Mouse (Mus musculus) B cell, adult 2 months (primary cell): ENCODE measurements around the gene Crtc3.

Experiments used
- DNase-seq, 2 experiments: peaks; one replicate each; pipeline ENCODE4 v3.0.0; 2022

The Crtc3 gene

DNA sequence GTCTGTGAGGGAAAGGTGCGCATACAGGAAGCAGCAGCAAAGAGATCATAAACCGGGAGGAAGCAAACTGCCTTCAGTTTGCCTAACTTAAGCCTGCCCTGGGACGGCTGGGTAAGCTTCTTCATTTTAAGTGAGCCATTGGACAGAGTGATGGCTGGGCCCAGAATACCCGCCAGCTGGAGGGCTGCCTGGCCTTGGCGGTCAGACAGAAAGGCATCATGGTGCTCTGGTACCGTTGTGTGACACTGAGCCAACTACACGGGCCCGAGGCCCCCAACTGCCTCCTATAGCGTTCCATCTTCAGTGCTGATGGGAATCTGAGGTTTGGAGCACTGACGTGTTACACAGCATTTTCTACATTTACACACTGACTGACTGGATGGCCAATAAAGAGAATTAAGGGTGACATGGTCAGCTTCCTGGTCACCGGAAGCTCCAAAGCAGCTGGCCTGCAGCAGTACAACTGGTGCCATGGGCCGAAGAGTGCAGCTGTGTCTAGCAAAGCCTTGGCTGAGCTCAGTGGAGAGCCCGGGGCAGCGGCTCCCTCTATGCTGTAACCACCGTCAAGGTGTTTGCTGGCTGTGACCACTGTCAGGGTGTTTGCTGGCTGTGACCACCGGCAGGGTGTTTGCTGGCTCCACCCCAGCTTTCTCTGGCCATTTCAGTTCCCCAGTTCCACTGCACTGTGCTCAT, 99.5 kb downstream of the Crtc3 start:
- DNase-seq = no peak

DNA sequence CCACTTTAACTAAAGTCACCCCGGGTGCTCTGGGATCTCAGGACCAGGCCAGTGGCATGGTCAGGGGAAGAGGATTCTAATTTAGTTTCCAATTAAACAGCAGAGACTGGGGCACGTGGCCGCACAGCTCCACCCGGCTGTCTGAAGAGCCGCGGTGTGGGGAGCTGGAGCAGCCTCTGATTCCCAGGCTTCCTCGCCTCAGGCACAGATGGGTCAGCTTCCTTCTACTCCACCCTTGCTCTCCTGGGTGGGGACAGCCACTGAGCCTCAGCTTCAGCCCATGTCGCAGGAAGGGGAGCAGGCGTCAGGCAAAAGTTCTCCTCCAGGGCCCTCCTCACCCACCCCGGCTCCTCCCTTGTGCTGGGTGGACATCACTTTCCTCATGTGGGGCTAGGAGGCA, 101.0 kb downstream of the Crtc3 start:
- no peak for DNase-seq

DNA sequence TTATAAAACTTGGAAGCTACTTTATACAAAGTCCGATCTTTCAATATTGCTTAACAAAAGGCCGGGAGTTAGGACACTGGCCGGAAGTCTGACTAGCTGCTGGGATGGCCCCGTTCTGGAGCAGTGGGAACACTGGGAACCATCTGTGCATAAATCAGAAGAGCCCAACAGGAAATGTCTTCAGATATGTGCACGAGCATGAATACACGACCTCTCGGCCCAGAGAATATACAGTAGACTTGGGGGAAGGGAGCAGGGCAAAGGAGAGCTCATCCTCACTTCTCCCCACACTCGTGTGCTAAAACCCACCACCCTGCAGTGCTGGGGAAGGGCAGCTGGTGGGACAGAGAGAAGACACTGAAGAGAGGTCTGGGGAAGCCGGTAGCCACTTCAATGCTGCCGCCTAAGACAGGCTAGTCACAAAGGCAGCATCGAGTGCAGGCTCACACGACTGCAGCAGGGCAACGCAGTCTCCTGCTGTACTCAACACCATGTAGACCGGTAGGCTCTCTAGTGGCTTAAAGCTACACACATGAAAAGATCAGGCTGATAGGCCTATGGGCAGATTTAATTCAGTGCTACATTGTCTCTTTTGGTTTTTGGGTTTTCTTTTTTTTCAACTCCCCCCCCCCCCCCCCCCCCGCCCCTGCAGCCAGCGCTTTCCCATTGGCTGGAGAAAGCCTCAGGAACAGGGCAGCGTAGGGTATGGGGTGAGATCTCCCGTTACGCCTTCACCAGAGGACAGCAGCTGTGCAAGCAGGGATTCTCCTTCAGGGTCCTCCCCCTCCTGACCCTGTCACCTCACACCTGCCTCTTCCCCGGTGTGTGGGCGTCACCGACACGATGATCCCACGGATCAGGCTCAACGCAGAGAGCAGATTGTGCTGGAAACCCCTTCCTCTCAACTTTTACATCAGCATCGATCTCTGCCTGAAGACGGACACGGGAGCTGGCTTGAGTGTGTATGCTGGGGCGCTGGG, 101.7 kb downstream of the Crtc3 start:
- no peak for DNase-seq

DNA sequence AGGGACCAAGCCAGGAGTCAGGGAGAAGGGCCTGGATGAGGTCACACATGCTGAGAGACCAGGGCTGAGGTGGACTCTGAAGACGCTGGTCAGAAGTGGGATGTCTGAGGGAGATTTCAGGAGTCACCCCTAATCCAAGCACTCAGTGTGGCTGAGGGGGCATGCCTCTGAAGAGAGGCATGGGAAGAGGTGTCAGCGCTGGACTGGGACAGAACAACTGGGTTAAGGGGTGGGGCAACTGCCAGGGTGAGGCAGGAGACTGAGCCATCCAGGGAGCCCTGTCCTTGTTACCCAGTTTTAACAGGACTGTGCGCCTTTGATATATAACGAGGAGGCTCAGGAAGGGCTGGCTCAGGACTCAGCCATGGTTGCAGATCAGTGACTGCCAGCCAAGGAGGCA, 102.5 kb downstream of the Crtc3 start:
- DNase-seq = no peak

DNA sequence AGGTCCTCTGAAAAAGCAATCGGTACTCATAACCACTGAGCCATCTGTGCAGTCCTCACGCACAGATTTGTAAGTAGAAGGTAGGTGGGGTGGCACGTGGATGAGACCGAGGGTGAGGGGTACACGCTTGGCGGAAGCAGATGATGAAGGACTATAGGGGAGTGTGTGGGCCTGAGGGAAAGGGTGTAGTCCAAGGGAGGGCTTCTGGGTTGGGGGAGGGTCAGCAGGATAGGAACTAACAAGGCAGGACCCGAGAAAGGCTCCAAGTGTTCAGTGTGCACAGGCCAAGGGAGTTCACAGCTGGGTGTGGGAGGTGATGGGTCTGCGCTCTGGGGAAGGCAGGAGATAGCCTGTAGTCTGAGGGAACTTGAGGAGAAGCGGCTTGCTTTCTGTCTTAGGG, 103.3 kb downstream of the Crtc3 start:
- no peak for DNase-seq

DNA sequence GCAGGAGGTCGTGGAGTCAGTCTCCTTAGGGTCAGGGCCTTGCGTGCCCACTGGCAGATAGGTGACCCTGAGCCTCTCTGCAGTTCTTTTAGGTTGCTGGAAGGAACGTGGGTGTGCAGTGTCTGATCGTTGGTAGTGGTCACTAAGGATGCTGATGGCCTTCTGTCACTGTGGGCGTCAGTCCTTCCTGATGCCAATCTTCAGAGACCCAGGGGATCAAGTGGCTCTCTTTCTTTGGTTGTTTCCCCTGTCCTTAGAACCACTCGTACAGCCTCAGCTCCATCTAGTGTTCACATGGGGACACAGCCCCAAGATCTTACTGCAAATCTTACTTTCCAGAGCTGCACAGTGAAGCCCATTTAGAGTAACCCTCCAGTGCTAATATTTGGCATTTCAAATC, 104.7 kb downstream of the Crtc3 start:
- DNase-seq = peak; percentile 61 to 68

DNA sequence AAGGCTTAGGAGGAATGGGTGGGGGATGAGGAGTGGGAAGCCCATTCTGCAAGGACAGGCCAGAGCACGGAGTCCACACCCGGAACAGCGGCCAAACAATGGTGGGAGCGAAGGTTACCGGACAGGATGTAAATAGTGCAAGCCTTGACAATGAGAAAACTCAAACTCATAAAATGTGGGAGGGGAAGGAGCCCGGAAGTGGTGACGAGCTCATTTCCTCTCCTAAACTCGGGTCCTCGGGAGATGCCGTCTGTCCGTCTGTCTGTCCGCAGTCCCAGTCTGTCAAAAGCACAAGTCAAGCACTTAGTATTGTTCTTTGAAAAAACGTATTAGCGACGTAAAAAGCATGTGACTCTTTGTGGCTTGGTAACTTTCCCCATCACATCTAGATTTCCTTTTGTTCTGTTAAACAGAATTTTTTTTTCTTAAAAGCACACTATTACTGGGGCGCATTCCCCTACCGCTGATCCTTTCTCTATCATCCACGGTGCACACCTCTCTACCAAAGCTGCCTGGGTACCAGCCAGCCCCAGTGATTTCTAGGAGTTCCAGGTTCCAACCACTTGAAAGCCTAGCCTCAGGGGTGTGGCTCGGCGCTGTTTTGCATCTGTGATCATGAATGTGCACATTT, 105.7 kb downstream of the Crtc3 start:
- DNase-seq = peak; percentile 49 to 55

DNA sequence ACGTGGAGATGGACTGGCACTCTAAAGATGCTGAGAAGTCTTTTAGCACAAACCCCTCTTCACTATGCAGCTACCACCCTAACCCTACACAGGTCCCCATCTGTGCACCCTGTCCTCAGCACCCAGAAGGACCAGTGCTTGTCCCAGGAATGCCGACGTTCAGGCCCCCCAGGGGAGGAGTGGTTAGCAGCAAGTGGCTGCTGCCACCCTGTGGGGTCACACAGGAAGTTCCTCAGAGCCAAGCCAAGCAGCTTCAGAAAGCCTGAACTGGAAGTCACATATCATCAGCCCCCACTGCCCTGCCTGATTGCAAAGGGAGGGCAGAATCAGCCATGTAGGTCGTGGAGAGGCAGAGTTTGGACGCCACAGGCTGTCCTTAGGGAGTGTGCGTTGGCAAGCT, 108.3 kb downstream of the Crtc3 start:
- peak; percentile 61 to 62 for DNase-seq

DNA sequence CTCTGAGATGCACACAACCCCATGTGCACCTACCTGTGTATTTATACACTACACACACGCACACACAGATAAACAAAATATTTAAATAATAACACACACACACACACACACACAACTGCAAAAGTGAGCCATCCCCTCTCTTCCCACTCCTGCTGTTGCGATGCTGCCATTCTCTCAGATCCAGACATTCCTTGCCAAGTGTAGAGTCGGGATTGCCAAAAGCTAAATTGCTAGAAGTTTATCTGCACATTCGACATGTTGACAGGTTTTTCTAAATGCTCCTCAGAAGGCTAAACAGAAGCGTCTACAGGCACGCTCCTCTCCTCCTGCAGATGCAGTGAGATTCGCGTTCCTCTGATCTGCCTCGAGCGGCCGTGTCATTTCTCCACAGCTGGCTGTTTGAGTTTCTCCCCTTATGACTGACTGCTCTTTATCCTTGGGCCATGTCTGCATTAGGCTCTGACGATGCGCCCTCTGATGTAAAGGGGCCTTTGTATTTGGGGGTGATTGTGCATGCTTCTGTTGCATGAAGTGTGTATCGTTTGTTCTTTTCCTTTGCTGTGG, 111.2 kb downstream of the Crtc3 start:
- DNase-seq = no peak

DNA sequence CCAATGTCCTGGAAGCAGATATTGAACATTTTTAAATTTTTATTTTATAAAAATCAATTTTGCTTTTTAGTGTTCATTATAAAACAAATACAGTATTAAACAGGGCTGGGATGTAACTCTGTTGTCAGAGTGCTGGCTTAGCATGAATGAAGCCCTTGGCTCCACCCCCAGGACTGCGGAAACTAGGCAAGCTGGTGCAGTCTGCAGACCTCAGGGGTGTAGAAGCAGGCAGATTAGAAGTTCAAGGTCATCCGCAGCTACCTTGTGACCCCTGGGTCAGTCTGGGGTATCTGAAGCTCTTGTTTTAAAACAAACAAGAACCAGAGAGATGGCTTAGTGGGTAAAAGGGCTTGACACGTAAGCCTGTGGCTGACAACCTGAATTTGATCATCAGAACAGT, 112.1 kb downstream of the Crtc3 start:
- DNase-seq = peak in 1 of 2 experiments; percentile 16

DNA sequence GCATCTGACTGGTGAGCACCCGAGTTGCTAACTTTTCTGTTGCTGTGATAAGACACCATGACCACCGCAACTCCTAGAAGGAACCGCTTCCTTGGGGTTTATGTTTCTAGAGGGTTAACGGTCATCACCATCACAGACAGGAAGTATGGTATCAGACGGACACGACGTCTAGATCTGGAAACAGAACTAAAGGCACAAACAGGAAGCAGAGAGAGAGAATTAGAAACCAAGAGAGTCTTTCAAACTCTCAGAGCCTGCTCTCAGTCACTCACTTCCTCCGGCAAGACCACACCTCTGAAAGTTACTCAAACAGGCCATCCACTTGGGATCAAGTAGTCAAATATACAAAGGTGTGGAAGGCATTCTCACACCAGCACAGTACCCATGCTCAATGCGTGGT, 112.9 kb downstream of the Crtc3 start:
- peak; percentile 40 to 42 for DNase-seq

DNA sequence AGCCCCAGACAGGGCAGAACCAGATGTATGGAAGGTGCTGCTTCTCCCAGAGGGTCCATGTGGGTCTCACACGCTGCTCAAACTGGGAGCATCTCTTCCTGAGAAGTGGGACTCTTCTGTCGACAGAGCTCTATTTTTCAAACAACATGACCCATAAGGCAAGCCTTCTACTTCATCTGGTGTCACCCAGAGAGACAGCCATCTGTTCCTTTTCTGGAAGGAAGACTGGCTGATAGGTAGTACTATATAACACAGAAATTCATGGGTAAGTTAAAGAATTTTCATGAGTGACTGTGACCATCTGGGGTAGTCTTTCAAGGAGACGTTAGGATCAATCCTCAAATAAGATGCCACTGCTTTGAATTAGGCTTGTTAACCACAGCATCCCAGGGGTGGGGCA, 115.6 kb downstream of the Crtc3 start:
- no peak for DNase-seq

DNA sequence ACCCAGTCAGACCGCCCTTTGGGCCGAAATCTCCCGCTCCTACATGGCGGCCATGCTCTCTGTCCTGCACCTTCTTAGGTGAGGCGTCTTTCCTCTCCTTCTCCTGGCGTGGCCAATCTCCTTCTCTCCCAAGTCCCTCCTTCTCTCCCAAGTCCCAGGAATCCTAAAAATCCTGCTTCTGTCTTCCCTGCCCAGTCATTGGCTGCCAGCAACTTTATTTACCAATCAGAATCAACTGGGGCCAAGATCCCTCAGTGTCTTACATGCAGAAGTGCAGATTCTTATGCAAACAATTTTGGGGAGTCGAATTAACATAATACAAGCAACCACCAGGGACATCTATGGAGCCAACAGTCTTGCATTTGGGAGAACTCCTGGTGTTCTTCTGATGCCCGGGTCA, 120.7 kb downstream of the Crtc3 start:
- DNase-seq = no peak

DNA sequence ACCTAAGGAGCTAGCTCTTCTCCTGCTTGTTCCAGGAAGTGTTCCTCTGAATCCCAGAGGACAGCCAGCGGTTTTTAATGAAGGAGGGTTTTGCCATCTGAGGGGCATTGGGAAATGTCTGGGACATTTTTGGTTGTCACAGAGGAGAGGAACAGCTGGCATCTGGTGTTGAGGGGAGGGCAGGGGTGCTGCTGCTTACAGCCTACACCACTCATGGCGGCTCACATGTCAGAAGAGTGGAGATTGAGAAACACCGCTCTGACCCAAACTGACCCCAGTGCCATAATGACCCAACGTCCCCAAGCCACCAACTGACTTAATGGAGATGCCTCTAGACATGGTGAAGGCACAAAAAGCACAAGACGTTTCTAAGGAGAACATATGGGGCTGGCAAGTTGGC, 126.7 kb downstream of the Crtc3 start:
- DNase-seq = no peak

DNA sequence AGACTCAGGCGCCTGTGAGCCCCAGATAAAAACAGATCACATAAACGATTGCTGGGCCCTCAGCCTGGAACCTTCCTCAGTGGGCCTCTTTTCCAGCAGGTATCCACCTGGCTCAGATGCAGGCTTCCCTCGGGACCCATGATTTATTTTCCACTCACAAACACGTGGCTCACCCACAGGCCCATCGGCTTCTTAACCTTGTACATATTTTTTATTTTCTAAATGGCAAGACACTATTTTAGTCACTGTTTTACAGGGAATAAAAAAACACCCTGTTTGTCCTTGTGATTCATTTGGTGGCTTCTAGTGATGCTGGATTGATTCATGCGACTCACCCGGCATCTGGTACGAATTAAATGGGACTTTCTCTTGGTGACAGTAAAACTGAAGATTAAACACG, 127.4 kb downstream of the Crtc3 start:
- DNase-seq = no peak

DNA sequence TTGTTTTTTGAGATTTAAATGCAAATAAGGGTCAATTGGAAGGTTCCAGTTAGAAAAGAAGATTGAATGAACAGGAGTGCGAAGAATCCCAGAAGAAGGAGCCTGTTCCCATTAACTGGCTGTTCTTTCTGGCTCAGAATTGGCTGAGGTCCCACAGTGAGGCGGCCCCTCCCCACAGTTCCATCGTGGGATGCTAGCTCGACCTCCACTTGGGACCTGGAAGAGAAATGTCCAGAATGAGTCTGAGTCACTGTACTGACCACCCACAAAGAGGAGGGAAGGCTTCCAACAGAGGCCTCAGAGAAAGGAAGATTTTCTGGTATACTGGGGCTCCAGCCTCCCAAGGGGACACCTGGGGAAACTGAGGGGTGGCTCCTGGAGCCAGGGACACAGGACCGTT, 130.1 kb downstream of the Crtc3 start:
- no peak for DNase-seq

DNA sequence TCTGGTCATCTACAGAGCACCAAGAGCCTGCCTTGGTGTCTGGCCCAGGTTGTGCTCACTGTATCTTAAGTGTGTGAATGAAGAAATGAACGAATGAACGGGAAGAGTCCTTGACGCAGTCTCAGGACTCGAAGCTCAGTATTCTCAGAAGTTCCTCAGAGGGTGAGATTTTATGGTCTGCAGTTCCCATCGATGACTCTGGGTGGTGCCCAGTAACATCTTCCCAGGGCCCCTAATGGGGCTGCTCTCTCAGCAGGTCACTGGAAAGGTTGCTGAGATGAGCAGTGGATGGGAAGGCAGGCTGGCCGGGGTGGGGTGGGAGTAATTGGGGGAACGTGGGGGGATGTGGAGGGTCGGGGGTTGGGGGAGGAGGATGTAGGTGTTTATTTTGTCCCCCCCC, 130.6 kb downstream of the Crtc3 start:
- DNase-seq = peak; percentile 22 to 33

DNA sequence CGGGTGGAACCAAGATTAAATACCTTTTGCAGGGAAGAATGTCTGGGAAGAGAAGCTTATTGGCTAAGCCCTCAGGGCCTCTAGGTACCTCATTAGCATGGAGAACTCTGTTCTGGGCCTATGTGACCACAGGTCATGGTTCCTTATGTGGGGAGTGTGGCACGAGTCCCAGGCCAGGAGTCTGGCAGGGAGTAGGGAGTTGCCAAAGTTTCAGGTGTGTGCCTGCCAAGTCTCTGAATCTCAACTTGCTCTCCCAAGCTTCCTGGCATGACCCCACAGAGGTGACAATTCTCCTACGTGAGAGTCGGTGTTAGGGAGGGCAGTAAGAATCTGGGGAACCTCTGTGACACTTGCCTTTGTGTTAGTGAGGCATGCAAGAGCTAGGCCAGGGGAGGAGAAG, 131.5 kb downstream of the Crtc3 start:
- DNase-seq = no peak

DNA sequence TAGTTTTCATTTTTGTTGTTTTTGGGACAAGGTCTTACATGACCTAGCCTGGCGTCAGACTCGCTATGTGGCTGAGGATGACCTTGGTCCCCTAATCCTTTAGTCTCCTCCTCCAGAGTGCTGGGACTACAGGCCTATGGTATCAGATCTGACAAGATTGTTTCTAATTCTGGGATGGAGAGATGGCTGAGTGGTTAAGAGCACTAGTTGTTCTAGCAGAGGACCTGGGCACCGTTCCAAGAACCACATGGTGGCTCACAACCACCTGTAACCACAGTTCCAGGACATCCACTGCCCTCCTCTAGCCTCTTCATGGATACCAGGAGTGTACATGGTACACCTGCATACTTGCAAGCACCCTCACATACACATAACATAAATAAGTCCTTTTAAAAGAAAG, 132.5 kb downstream of the Crtc3 start:
- no peak for DNase-seq

DNA sequence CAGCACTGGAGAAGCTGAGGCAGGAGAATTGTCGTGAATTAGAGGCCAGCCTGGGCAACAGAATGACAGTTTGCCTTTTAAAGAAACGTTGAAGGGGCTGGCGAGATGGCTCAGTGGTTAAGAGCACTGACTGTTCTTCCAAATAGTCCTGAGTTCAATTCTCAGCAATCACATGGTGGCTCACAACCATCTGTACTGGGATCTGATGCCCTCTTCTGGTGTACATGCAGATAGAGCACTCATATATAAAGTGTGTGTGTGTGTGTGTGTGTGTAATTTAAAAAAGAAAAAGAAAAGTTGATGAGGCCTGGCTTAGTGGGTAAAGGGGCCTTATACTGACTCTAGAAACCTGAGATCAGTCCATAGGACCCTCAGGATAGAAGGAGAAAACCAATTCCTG, 133.5 kb downstream of the Crtc3 start:
- peak in 1 of 2 experiments; percentile 32 for DNase-seq

DNA sequence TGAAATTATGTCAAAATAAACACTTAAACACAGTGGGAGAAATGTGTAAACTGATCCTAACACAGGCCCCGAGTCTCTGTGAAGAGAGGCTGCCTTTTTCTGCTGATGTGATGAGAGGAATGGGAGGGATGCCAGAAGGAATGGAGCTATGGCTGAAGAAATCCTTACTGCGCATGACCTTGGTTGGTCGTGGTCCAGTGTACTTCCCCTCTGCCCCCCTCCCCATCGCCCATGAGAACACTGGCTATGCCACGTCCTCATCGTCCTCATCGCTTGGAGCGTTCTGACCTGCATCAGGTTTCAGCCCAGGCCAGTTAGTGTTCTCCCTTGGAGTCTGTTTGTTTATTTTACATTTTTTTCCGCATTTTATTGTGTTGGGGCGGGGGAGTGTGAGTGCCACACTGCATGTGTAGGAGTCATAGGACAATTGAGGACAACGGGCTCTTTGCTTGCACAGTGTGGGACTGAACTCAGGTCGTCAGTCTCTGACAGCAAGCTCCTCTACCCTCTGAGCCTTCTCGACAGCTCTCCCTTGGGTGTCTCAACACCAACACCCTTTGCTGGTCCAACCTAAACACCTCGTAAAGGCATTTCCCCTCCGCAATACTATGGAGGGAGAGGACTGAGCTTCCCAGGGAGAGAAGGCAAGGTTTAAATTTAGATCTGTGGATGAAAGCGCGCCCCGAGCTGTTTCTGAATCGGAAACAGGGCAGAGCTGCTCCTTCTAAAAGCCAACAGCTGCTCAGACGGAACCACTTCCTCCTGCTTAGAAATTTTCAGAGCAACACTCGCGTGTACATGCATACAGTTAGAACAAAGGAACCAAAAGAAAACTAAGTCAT, 134.3 kb downstream of the Crtc3 start:
- DNase-seq = peak; percentile 51 to 55

DNA sequence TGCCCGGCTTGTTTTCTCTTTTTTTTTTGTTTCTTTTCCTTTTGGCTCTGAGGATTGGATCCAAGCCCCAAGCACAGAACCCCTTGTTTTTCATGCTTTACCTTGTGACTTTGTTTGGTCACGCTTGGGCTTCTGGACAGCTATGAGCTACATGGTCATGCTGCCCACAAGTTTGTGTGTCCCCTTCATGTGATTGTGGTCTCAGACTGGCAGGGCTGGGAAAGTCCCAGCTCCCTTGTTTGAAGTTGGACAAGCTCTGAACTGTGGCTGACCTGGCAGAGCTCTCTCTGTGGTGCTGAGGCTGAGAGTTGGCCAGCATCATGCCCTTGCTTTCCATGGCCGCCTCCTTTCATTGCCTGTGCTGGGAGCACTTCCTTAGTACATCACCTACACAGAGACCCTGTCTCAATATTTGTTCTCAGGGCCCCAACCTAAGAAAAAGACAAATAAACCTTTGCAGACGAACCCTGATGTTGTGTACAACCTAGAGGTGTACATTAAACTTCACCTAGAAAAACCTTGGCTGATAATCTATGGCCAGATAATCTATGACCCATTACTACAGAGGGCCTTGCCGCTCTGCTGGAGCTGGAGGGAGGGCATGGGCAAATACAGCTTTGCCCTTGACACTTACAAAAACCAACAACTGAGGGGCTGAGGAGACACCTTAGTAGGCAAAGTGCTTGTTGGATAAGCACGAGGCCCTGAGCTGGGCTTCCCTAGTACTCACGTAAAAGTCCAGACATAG, 140.0 kb downstream of the Crtc3 start:
- no peak for DNase-seq
